Mouse (Mus musculus) stomach, postnatal 0 days (tissue): Measurements from ENCODE around the gene Olfr591.

Experiments used
- CTCF ChIP-seq: IDR thresholded peaks from 2 replicates; pipeline ENCODE4 v1.5.1; 2016; ENCODE audit warnings: antibody characterized with exemption, low read depth, mild to moderate bottlenecking, moderate library complexity
- EP300 ChIP-seq: optimal IDR thresholded peaks from 2 replicates; pipeline ENCODE3; 2016; ENCODE audit warnings: antibody characterized with exemption

- TF ChIP-seq EP300 (no peak), CTCF (no peak)
Measured at GRCm38 (mm10) chr7:103140579-103140978, 37.6 kb downstream of the Olfr591 start, which contains the start of gene Olfr588-ps1.
